Mouse (Mus musculus): ENCODE results near the gene Rpp25l.
A peak's percentile ranks its signal among the peaks of the same experiment; 100 is the strongest.
"Not testable (repeated sequence)": the region's sequence is repeated elsewhere in the genome, so short reads cannot be mapped to it uniquely, and the experiment has no call there.

Gene Rpp25l

GRCm38 (mm10) chr4:41737602-41738255 is 24.4 kb upstream of the Rpp25l start:
- DNase-seq (ENCODE audit: low read depth, low spot score), result no peak

DNA sequence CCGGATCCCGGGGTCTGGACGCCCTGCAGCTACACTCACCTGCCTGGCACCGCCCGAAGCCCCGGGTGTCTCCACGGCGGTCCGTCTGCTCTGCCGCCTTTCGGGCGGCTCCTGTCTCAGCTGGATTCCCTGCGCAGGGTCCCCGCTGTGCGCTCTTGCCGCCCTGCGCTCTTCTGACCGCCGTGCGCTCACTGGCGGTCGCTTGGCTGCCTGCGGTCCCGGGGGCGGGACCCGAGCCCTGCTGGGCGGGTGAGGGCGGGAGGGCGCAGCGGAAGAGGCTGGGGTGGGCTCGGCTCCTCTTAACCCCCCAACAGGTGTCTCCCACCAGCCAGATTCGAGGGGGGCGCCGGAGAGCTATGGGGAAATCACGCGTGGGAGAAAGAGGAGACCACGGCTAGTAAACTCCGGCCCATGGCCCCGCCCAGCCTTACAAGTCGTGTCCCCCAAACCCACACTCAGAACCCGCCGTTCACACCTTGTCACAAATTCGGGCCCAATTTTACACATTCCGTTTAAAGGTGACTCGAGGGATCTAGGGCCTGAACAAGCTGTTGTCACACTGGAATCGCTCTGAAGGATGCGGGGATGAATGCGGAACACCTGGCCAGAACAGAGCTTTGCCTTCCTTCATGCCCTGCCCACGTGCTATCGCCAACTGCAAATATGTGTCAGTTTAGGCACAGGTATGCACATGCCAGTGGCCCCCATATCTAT is 17.9 kb upstream of the Rpp25l start, which contains the start of gene Arid3c:
Arid3c (minus strand) TSS at position 91 of the 714 bp plus-strand sequence.
- DNase-seq (ENCODE audit: low read depth, low spot score), result no peak

DNA sequence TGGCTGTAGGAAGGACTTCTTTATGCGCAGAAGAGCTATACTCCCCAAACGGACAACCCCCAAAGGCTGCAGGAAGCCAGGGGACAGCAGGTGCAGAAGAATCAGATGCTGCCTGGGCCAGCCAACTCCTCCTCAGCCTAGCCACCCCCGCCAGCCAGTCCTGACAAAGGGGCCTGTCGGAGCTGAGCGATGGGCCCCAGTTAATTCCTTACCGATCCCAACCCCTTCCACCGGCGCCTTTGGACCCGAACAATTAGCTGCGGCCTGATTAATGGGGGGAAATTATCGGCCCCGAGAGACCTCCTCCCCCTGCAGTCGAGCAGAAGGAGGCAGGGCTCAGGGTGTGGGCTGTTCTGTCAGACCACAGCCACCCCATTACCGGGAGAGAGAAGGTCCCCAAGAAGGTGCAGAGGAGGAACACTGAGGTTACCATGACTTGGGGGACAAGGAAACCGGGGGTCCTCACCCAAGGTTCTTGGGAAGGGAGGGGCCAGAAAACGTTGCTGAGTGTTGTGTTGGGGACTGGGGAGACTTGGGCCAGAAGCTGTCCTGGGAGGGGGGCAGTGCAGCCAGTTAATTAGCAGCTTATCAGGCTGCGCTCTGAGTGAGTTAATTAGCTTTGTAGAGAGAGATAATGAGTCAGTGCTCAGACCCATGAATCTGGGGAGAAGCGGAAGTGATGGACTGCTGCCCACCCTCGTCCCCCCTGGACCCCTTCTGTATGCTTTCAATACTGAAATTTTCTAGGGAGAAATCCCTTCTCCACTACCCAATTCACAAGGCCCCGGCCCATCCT is 13.7 kb upstream of the Rpp25l start:
- DNase-seq (ENCODE audit: low read depth, low spot score), result no peak

DNA sequence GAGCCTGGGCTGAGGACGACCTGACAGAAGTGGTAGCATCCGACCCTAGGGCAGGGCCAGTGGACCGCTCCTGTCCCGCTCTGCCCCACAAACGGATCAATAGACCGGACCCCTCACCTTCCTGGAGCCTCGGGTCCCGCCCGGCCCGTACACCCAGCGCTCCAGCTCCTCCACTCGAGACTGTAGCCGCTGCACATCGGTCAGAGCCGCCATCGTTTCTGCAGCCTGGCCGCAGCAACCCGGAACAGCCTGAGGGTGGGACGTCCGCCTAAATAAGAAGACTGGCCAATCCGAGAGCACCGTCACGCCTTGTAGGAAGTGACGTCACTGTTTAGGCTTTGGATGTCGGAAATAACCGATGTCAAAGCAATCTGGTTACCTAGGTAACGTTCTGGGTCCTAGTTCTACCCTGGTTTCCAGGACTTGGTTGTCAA is 9.6 kb upstream of the Rpp25l start, which contains the start of gene Dctn3:
Dctn3 (minus strand) TSS at position 253 of the 434 bp plus-strand sequence.
- DNase-seq (ENCODE audit: low read depth, low spot score), result peak; percentile 87

GRCm38 (mm10) chr4:41716834-41717233 is 3.5 kb upstream of the Rpp25l start:
- DNase-seq (ENCODE audit: low read depth, low spot score), result no peak

GRCm38 (mm10) chr4:41715596-41715995 is 2.3 kb upstream of the Rpp25l start:
- DNase-seq (ENCODE audit: low read depth, low spot score), result no peak

DNA sequence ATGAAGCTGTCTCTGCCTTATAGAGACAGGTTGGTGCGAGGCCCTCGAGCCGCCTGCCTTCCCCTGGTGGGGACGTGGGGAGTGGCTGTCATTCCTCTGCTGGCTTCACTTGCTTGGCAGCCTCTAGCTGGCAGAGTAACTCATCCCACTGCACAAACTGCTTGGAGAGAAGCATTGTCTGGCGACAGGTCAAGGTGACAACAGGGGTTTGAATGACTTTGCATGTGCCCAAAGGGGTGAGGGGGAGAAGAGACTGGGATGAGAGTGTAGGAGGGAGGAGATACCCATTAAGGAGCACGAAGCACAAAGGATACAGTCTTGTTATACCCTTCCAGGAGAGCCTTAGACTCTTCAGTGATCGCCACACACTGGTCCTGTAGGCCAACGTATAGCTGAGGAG is 1.7 kb upstream of the Rpp25l start:
- no peak for DNase-seq (ENCODE audit: low read depth, low spot score)

- no peak for DNase-seq (ENCODE audit: low read depth, low spot score)
Measured at GRCm38 (mm10) chr4:41714276-41714675, 942 bp upstream of the Rpp25l start.

DNA sequence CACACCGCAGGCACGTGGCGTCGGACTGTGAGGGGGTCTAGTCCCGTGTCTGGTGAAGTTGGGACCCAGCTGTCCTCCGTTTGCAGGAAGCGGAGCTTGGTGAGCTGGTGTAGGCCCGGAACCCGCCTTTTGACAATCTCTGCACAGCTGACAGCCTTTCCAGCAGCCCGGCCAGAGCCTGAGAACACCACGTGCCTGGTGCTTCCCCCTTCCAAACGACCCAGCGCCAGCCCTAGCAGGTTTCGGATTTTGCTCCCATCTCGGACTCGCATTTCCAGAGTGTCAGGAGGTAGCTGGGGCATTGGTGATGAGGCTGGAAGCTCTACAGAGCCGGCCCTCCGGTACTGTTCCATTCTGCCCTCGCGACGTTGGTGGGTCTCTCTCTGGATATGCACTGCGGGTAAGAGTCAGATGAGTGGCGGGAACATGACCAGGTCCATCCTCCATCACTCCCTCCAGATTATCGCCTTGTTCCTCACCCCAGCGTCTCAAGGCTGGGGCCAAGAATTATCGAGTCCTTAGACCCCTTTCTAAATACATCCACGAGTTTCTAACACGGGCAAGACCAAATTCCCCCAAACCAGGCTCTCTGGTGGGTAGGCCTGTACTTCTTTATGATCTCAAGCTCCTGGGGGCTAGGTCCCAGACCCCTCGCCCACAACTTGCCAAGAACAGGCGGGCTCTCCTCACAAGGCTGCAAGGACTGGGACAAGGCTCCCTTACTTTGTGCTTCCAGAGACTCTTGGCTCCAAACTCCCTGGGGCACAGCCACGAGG is 725 bp downstream of the Rpp25l start:
- DNase-seq (ENCODE audit: low read depth, low spot score), result no peak

- DNase-seq (ENCODE audit: low read depth, low spot score), result no peak
Measured at GRCm38 (mm10) chr4:41711705-41712375, 1.5 kb downstream of the Rpp25l start.

GRCm38 (mm10) chr4:41710229-41710628 is 3.1 kb downstream of the Rpp25l start:
- DNase-seq (ENCODE audit: low read depth, low spot score), result no peak

- DNase-seq (ENCODE audit: low read depth, low spot score), result no peak
Measured at GRCm38 (mm10) chr4:41708192-41708745, 5.1 kb downstream of the Rpp25l start.

- DNase-seq (ENCODE audit: low read depth, low spot score), result no peak
Measured at GRCm38 (mm10) chr4:41707011-41707535, 6.3 kb downstream of the Rpp25l start.

- no peak for DNase-seq (ENCODE audit: low read depth, low spot score)
Measured at GRCm38 (mm10) chr4:41705922-41706754, 7.2 kb downstream of the Rpp25l start.

GRCm38 (mm10) chr4:41704651-41705050 is 8.7 kb downstream of the Rpp25l start:
- DNase-seq (ENCODE audit: low read depth, low spot score), result no peak

DNA sequence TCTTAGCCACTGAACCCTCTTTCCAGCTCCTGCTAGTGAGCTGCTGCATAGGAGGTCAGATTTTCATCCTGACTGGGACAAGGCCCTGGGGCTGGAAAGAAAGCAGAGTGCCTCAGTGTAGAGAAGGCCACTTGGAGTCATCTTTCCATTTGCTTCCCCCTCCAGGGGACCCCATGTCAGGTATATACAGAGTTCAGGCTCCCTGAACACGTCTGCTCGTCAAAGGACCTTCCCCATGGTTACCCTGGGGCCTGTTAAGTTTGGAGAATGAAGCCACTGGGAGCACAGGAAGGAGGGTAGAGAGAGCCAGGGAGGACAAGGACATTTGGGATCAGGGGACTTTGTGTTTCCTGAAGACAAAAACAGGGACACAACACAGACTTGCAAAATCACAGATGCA is 11.1 kb downstream of the Rpp25l start:
- not testable (repeated sequence) for DNase-seq (ENCODE audit: low read depth, low spot score)

- DNase-seq (ENCODE audit: low read depth, low spot score), result not testable (repeated sequence)
Measured at GRCm38 (mm10) chr4:41700224-41700623, 13.1 kb downstream of the Rpp25l start.

GRCm38 (mm10) chr4:41699783-41700182 is 13.6 kb downstream of the Rpp25l start, which contains the start of gene Il11ra1:
Gene Il11ra1, plus strand, starts transcription at chr4:41699989.
- DNase-seq (ENCODE audit: low read depth, low spot score), result not testable (repeated sequence)

DNA sequence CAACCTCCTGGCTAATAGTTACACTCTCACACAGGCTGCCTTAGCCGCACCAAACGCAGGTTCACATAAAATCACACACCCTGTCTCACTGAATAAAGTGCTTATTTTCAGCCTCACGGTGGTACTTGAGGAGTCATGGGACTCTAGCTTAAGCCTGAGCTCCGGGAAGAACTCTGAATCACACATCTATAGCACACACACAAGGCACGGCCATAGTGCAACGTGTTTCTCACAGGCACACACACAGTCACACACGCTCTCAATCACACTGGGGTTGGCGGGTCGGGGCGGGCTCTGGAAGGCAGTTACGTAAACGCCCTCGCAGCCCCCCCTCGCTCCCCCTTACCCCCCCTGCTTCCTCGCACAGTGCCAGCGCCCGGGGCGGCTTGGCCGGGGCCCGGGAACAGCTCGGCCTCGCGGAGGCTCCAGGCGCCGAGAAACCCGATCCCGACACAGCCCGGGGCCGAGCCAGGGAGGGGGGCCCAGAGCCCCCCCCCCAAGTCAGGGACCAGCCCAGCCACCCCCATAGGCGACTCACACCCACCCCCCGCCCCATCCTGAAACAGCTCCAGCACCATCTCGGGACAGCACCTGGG is 14.8 kb downstream of the Rpp25l start:
- not testable (repeated sequence) for DNase-seq (ENCODE audit: low read depth, low spot score)
